Mouse (Mus musculus) large intestine, adult 2 months (tissue): ENCODE data around the gene Mup1. TPM values are rescaled to one million over a fixed set of nuclear protein-coding genes. Genes with fewer than 3 reads are reported as not detected.
"Not testable (repeated sequence)": the region's sequence is repeated elsewhere in the genome, so short reads cannot be mapped to it uniquely, and the experiment has no call there.

ENCODE experiments used
- DNase-seq: peaks from one replicate; pipeline ENCODE4 v3.0.0-alpha.2; 2012; ENCODE audit warnings: low read depth, low spot score
- WGBS: fragments of 180-500 bp; shearing (Covaris S2); methylation state at CpG from one replicate; pipeline ENCODE4 v1.1.7; 2018; 5-methylcytosine and 5-hydroxymethylcytosine counted together
- polyA plus RNA-seq: library from polyadenylated mRNA; depleted of rRNA; stranded (reverse); fragments of >200 nt; gene quantifications from 2 replicates; pipeline ENCODE4 v1.2.3, GENCODE M21; 2012; rRNA removed

Gene Mup1
- polyA plus RNA-seq = not detected in 2 replicates

GRCm38 (mm10) chr4:60501860-60502259, at the start of gene Mup1:
TSS of gene Mup1 (minus strand) at chr4:60501960.
- 84% methylated on average over 2 of the region's 4 CpGs for WGBS
- not testable (repeated sequence) for DNase-seq

Other genes with a start within 250 kb of the Mup1 start
- gene Mup9, start 80.0 kb downstream of the Mup1 start, polyA plus RNA-seq = not detected in 2 replicates
- gene Mup10, start 80.2 kb upstream of the Mup1 start, polyA plus RNA-seq = not detected in 2 replicates
- not detected in 2 replicates for gene Mup11, start 160.5 kb upstream of the Mup1 start, polyA plus RNA-seq
- not detected in 2 replicates for gene Mup12, start 239.4 kb upstream of the Mup1 start, polyA plus RNA-seq